Mouse (Mus musculus): ENCODE measurements at regions not wholly inside any gene's neighbourhood (a gene's known extent, or its start where the extent isn't known, plus 50 kb on each side); places are given as distances from the start of the nearest gene placed in this dataset.
A peak's percentile ranks its signal among the peaks of the same experiment; 100 is the strongest.

DNA sequence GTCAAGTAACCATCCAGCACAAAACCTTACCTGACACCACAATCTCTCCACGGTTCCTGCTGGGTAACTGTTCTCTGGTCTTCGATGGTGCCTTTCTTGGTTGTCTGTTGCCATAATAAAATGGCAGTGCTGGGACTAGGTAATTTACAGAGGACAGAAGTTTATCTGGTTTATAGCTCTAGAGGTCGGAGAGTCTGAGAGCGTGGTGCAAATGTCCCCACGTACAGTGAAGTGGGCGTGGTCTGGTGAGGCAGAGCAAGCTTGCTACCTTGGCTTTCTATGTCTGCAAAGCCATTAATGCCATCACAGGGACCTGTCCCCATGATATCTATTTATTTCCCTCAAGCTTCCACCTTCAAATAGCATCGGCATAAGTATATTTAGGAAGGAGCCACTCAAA, 223.0 kb downstream of the Opa1 start:
- DNase-seq, result no peak

- DNase-seq, result no peak
Measured at GRCm38 (mm10) chr16:29802603-29803002, 223.5 kb downstream of the Opa1 start.

DNA sequence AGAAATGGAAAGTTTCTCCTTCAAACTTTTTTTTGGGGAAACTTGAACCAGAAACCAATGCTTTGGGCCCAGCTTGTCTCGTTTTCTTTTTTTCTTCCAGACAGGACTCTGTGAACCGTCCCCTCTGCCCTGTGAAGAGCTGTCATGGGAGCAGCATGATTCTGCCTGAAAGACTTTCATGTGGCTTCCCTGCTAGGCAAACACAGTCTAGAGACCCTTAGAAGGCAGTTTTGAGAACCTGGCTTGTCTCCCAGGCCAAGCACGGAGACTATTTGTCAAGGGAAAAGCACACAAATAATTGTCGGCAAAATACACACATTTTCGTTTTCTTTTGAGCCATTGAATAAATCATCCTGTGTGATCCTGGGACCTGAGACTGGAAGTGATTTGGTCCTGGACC, 228.7 kb downstream of the Opa1 start:
- no peak for DNase-seq

- no peak for DNase-seq
Measured at GRCm38 (mm10) chr16:29808851-29809250, 229.7 kb downstream of the Opa1 start.

DNA sequence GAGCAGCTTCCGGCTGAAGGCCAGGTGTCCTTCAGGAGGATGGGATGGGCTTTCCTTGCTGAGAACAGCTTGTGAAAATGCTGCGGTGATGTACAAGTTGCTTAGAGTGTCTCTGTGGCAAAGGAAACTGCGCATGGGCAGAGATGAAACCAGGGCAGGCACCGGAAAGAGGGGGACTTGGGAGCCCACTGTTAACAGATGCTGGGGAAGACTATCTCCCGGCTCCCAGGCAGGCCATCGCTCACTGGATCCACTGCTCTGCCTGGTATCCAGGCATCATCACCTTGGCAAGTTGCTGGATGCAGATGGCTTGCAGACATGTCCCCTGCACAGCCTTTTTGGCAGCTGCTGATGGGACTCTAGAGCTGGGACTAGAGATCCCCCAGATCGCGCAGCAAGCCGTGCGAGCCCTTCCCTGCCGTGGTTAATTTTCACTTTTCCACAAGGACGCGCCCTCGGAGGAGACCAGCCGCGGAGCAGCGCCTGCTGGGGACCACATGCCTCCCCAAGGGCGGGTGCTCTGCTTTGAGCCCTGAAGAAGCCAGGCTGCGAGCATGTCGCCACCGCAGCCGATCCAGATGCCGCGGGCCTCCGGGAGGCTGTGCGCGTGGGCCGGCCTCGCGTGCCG, 234.4 kb downstream of the Opa1 start:
- peak; percentile 39 for DNase-seq

DNA sequence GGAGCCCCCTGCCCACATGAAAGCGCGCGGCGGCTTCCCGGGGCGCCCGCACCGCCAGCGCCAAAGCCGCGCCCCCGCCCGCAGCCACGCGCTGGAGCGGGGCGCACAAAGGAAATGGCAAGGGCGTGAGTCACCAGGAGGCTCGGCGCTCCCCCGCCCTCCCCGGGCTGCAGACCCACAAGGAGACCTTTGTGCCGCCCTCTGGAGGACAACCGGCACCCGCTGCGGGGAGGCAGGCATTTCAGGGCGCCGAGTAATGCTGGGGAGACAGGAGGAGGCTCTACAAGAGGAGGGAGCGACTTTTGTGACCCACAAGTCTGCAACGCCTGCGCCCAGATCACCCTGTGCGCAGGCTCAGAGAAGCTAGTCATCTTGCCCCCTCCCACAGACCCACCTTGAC, 234.9 kb downstream of the Opa1 start:
- DNase-seq, result peak; percentile 87

DNA sequence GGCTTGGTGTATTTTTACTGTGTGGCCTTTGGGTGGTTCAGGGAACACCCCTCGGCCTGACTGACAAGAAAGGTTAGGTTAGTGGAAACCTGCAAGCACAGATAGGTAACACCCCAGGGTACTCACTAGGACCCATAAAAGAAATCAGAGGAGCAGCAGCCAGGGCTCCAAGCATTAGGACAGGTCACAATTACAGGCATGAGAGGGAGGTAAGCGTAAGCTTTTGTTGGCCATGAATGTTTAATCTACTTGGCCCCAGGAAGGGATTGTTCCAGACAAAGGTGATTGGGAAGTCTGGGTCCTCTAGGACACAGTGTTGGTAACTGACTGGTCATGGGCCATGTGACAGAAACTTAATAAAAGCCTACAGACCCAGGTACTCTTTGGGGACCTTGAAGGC, 235.5 kb downstream of the Opa1 start:
- DNase-seq, result peak; percentile 31

GRCm38 (mm10) chr16:29815200-29815599, 236.1 kb downstream of the Opa1 start:
- no peak for DNase-seq

DNA sequence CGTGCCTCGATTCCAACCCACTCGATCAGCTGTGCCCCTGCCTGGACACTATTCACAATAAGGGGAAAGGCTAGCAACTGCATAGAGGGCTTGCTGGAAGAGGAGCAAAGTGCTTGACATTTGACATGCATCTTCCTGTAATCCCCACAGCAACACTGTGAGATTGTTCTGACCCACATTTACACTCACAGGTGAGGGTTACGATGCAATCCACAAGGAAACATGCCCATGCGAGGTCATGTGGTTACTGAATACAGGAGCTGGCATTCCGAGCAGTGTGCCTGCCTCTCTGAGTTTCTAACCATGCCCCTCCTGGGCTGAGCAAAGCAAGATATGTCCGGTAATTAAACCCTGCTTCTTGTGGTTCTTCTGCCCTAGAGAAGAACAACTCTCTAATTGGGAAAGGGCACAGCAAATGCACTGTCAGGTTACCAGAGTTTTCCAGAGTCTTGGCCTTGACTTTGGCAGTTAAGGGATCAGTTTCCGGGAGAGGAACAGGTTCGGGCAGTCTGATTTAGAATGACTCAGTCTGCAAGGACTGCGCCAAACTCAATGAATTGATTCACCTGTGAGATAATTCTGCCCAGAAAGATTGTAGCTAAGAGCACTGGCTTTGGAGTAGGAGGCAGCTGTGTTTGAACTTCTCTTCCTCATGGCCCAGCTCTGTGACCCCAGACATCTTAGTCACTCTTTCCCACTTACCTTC, 236.7 kb downstream of the Opa1 start:
- DNase-seq, result peak; percentile 22

DNA sequence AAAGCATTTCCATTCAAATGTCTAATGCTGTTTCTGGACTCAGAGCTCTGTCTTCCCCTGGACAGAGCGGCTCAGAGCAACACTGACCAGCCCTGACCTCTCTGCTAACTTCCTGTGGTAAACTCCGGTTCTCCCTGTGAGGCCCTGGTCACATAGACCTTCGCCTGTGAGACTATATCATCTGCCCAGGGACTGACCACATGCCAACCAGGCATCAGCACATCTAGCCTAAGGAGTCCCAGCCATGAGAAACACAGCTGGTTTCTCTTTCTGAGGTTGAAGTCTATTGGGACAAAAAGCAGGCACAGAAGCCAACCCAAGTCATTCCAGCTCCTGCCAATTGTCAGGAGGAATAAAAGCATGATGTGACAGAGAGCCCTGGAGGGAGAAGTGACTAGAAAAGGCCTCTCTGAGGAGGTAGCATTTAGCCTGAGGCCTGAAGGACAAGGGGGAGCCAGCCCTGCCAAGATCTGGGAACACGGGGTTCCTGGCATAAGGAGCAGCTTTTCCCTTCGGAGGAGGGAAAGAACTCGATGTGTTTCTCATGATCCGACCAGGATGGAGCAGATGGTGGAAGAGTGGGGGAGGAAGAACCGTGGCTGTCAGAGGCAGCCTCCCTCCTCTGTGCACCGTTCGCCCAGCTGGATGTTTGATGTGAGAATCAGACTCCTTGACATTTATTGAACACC, 237.7 kb downstream of the Opa1 start:
- DNase-seq, result no peak

DNA sequence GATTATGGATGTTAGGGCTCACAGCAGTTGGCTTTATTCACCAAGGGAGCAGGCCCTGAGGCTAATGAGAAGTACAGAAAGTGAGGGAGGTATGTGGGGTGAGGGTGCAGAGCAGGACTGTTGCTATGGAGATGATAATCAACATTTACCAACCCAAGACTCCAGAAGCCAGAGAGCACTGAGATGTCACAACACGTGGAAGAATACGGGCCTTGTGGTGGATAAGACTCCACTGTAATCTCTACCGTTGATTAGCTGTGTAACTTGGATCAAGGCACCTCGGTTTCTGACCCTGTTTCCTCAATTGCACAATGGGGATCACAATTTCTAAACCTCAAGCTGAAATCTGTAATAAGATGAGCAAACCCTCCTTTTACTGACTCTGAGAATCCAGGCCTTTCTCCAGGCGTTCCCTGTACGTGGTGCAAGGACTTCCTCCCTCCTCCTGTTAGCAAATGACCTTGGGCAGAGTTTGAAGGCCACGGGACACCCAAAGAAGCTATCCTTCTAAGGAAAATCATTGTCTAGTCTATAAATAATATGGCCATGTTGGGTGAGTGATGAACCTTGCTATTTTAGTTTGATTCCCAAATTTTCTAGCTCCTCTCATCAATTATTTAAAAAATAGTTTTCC, 239.8 kb downstream of the Opa1 start:
- no peak for DNase-seq

DNA sequence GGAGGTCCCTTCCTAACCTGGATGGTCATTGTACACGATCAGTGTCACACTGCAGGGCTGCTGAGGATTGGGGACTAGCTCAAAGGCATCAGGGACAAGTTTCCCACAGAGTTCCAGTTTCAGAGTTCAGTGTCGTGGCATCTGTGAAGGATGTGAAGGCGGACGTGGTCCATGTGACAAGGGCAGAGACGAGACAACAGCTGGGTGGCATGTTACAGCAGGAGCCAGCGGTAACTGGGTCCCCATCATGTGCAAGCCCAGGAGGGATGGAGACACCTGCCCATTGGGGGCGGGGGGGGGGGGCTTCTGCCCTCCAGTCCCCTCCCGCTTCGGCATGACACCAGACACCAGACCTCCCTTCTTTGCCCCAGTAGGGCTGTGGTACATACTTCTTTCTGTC, 241.6 kb downstream of the Opa1 start:
- DNase-seq, result no peak

DNA sequence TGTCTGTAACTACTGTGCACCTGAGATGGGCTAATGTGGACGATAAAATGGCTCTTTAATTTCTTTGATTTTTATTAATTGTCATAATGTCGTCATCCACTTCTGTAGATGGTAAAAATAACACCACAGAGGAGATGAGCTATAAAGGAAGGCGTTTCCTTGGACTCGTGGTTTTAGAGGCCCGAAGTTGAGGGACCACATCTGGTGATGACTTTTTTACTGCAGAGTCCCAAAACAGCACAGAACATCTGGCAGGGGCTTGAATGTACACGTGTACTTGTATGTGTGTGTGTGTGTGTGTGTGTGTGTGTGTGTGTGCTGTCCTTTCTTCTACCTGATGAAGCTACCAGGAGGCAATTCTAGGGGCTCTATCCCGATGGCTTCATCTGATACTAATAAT, 242.1 kb upstream of the Hes1 start:
- no peak for DNase-seq

- DNase-seq, result no peak
Measured at GRCm38 (mm10) chr16:29822843-29823401, 241.3 kb upstream of the Hes1 start.

GRCm38 (mm10) chr16:29826927-29827326, 237.3 kb upstream of the Hes1 start:
- no peak for DNase-seq

DNA sequence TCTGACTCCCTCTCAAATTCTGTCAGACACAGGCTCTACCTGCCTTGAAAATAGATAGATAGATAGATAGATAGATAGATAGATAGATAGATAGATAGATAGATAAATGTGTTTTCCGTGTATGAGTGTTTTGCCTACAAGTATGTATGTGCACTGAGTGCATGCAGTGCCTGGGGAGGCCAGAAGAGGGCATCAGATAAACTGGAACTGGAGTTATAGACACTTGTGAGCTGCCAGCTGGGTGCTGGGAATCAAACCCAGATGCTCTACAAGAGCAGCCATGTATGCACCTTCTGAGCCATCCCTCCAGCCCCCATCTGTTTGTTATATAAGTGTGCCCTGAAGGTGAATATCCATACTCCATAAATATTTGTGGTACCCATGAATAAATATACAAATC, 236.4 kb upstream of the Hes1 start:
- no peak for DNase-seq

- DNase-seq, result peak; percentile 30
Measured at GRCm38 (mm10) chr16:29829457-29829856, 234.7 kb upstream of the Hes1 start.

DNA sequence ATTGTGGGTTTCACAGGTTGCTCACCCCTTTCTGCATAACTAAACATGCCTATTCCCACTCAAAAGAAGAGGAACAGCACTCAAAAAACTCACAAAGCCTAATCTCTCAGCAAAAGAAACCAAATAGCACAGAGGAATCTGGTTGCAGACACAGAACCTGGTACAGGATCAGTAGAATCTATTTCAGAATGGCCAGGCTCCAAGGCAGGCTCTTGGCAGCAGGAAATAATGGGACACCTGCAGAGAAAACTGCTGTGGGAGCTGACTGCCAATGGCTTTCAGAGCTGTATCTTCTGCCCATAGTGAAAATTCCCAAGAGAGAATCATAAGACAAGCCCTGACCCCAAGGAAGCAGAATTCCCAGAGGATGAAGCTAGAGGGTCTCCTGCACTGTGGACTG, 234.1 kb upstream of the Hes1 start:
- no peak for DNase-seq

DNA sequence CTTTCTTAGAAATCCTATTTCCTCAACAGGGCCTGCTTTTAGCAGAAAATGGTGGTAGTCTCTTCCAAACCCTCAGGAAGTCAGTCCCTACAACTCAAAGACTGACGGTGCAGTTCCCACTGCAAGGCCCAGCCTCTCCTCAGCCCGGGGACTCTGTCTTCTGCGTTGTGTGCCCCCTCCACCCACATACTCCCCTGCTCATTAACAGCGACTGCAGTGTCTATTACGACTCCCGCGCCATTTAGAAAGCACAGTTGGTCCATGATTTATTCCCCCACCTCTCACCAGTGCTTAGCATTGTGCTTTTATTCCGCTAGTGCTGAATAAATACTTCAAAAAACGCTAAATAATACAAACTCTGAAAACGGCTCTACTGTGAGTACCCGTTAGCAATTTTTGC, 230.9 kb upstream of the Hes1 start:
- DNase-seq, result no peak

GRCm38 (mm10) chr16:29833875-29834274, 230.3 kb upstream of the Hes1 start:
- DNase-seq, result no peak

DNA sequence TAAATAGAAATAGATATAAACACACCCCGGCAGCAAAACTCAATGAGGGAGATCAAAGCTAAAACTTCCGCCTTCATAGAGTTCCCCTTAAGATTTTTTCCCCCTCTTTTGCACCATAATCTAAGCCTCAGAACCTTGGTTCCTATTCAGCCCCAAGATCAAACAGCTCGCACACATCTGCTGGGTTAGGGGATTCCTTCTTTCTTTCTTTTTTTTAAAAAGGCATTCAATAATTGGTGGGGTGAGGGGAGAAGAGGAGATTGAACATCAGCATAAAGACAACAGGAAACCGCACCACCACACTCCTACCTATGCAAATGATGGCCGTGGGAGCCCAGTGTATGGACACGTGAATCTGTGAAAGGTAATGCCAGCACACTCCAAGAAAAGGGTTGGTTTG, 229.5 kb upstream of the Hes1 start:
- DNase-seq, result no peak

DNA sequence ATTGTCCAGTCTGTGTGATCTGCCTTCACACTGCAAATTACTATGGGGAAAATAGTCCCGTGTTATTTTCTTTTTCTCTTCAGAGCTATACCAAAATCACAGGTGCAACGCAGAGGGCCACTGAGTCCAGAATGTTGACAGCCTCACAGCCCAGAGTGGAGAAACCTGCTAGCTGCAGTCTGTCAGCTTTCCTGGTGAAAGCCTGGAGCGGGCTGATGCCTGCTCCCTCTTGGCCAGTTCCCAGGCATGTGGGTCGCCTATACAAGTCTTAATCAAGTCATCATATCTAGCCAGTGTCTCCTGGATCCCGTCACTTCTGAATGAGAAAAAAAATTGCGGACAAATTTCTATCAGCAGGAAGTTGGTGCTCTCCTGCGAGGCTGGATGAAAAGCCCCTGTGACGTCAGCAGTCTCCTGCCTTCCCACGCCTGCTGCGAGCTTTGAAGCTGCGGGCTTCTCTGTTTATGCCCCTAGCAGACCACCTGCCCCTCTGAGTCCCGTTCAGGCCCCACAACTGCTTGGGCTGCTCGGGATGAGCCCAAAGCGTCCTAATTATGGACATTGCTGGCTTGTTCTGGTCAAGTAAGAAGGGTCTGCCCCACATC, 227.1 kb upstream of the Hes1 start:
- DNase-seq, result no peak

DNA sequence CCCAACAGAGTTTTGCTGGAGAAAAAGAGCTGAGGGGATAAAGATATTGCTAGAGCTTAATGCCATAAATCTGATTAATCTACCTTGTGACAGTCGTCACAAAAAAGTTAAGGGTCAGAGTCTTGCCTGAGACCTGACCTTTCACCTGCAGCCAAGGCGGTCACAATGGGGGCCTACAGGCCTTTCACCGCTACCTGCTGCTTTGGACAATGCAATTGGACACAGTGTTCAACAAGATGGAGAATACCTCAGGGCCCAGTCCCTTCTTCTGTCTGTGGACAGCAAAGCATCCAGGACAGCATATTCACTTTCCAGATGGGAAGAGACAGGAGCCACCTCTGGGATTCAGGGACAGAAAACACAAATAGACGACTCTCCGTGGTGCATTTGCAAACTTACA, 226.3 kb upstream of the Hes1 start:
- no peak for DNase-seq
